Mouse (Mus musculus): ENCODE results near the gene Slc7a1.

GRCm38 (mm10) chr5:148425136-148425535 lies 25.4 kb upstream of the Slc7a1 start:
- TF ChIP-seq CTCF (IDR thresholded peaks at IDR 0.05; ENCODE audit: insufficient read depth, low read length) (no peak), POLR2A (IDR thresholded peaks at IDR 0.05; ENCODE audit: borderline replicate concordance, extremely low read depth, low read depth, low read length) (no peak)

Data from lung, adult 2 months (tissue).